Comparison of ENCODE assay signal across 8 mouse cellular contexts in the genomic region with DNA sequence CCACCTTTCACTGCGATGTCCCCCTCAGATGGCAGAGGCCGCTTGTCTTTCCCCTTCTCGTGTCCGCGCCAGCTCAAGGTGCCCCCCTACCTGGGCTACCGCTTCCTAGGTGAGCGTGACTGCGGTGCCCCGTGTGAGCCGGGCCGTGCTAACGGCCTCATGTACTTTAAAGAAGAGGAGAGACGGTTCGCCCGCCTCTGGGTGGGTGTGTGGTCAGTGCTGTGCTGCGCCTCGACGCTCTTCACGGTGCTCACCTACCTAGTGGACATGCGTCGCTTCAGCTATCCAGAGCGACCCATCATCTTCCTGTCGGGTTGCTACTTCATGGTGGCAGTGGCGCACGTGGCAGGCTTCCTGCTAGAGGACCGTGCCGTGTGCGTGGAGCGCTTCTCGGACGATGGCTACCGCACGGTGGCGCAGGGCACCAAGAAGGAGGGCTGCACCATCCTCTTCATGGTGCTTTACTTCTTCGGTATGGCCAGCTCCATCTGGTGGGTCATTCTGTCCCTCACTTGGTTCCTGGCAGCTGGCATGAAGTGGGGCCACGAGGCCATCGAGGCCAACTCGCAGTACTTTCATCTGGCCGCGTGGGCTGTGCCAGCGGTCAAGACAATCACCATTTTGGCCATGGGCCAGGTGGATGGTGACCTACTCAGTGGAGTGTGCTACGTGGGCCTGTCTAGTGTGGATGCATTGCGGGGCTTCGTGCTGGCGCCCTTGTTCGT. TPM values are rescaled to one million over a fixed set of nuclear protein-coding genes. Genes with fewer than 3 reads are reported as not detected.
DNase-seq lines count a peak whose midpoint lies in the region; ATAC-seq lines count a peak whose summit lies in the region.

No protein-coding gene starts in this region.

- intact Hi-C loops in heart, postnatal 10 days (cut with DNase I): loop anchor here (2.0 to 5.0 kb wide), 3 partner anchors 101 to 166 kb away; no protein-coding TSS in a partner anchor

- no peaks in the 10 kb centered on the region for H3K9me3 ChIP-seq in forebrain, embryonic 11.5 days (ENCODE audit: control insufficient read depth, low read length)
- no peaks in the 10 kb centered on the region for H3K9me3 ChIP-seq in lung, embryonic 15.5 days

- H3K36me3 ChIP-seq in forebrain, embryonic 11.5 days (ENCODE audit: control insufficient read depth, insufficient read depth, low read length): no peaks in the 10 kb centered on the region
- peaks cover 4% of the 10 kb centered on the region; the same call in 1 of the 2 replicates for H3K36me3 ChIP-seq in lung, embryonic 15.5 days

- peak; percentile 26 for DNase-seq in 3134 (ENCODE audit: extremely low read depth, insufficient read length, low spot score)
- peak; percentile 27 to 36 for DNase-seq in adrenal gland, postnatal 4 days (ENCODE audit: low spot score in 2 of 2)
- peak; percentile 90 for DNase-seq in forebrain, embryonic 11.5 days (ENCODE audit: low spot score)
- DNase-seq in heart, postnatal 10 days: peak; percentile 73 to 75
- peak; percentile 47 to 72 for DNase-seq in layer of hippocampus, adult 18-20 months (ENCODE audit: low spot score in 2 of 2)
- DNase-seq in ovary, adult 18-20 months (ENCODE audit: low spot score): peak; percentile 23
- DNase-seq in thymus, postnatal 14 days: peak; percentile 62

- peak overlapping the region; percentile 99 for H3K4me2 ChIP-seq in forebrain, embryonic 11.5 days (ENCODE audit: low read depth, low read length, severe bottlenecking)
- peak overlapping the region; percentile 84 for H3K4me2 ChIP-seq in lung, embryonic 15.5 days

- under 1% methylated on average over 46 of the region's 46 CpGs for WGBS in forebrain, embryonic 11.5 days
- 1% methylated on average over 46 of the region's 46 CpGs for WGBS in lung, embryonic 15.5 days

- H3K27me3 ChIP-seq in forebrain, embryonic 11.5 days (ENCODE audit: control insufficient read depth, insufficient read depth, low read length): peaks cover 17% of the 10 kb centered on the region
- no peaks in the 10 kb centered on the region for H3K27me3 ChIP-seq in lung, embryonic 15.5 days

- peak overlapping the region; percentile 62 for H3K4me3 ChIP-seq in forebrain, embryonic 11.5 days (ENCODE audit: low read depth, low read length)
- peak overlapping the region; percentile 84 for H3K4me3 ChIP-seq in lung, embryonic 15.5 days

- H3K9ac ChIP-seq in forebrain, embryonic 11.5 days (ENCODE audit: low read length): peak overlapping the region; percentile 75
- H3K9ac ChIP-seq in lung, embryonic 15.5 days: peak overlapping the region; percentile 91

- peak; percentile 49 for ATAC-seq in forebrain, embryonic 11.5 days (replicated peaks; ENCODE audit: low FRiP score)
- ATAC-seq in lung, embryonic 15.5 days (ENCODE audit: borderline replicate concordance, extremely low read depth, low FRiP score, low TSS enrichment): peak; percentile 40

- H3K27ac ChIP-seq in forebrain, embryonic 11.5 days (ENCODE audit: low read depth, low read length): no peak overlapping the region
- peak overlapping the region; percentile 99 for H3K27ac ChIP-seq in lung, embryonic 15.5 days

- peaks cover 30% of the 10 kb centered on the region for H3K4me1 ChIP-seq in forebrain, embryonic 11.5 days (replicated peaks; ENCODE audit: control insufficient read depth, insufficient read depth, low read length)
- H3K4me1 ChIP-seq in lung, embryonic 15.5 days: peaks cover 53% of the 10 kb centered on the region

RNA-seq across cellular contexts. Expression of a gene that starts 1.5 kb away (rescaled TPM):
- 10 to 100 TPM; 23.6 to 28.7 TPM for total RNA-seq in adrenal gland, postnatal 4 days (2021)
- polyA plus RNA-seq in forebrain, embryonic 11.5 days (2014; fragmentation: Nextera tagmentation; extraction: Ambion mirVana): 12.7 and 15.4 TPM in 2 replicates
- 1 to 10 TPM; 6.4 to 6.7 TPM for total RNA-seq in heart, postnatal 10 days (2021)
- total RNA-seq in layer of hippocampus, adult 18-20 months (2021): 1 to 10 TPM; 8.4 to 9.0 TPM
- 15.4 and 15.8 TPM in 2 replicates for polyA plus RNA-seq in lung, embryonic 15.5 days (2015; fragmentation: Nextera tagmentation; extraction: Ambion mirVana)

RNA-seq across cellular contexts. Expression of a gene that starts 32.4 kb away (rescaled TPM):
- 10 to 100 TPM; 31.3 to 33.2 TPM for total RNA-seq in adrenal gland, postnatal 4 days (2021)
- 0.85 and 0.99 TPM in 2 replicates for polyA plus RNA-seq in forebrain, embryonic 11.5 days (2014; fragmentation: Nextera tagmentation; extraction: Ambion mirVana)
- under 1 TPM; 0.35 to 0.45 TPM for total RNA-seq in heart, postnatal 10 days (2021)
- 10 to 100 TPM; 14.8 to 15.1 TPM for total RNA-seq in layer of hippocampus, adult 18-20 months (2021)
- 0.76 and 0.86 TPM in 2 replicates for polyA plus RNA-seq in lung, embryonic 15.5 days (2015; fragmentation: Nextera tagmentation; extraction: Ambion mirVana)

Comparison
In these comparisons a context has a peak if more than half of its experiments do, and no peak if none do; other contexts are left out.
1. DNase-seq: peak in every context shown above with its lines; median percentile 90 in forebrain, embryonic 11.5 days; 74 in heart, postnatal 10 days; 62 in thymus, postnatal 14 days; 60 in layer of hippocampus, adult 18-20 months; 32 in adrenal gland, postnatal 4 days; 26 in 3134; 23 in ovary, adult 18-20 months.
2. RNA of a gene that starts 32.4 kb away (total RNA-seq): 31.3 to 33.2 TPM in adrenal gland, postnatal 4 days and 14.8 to 15.1 TPM in layer of hippocampus, adult 18-20 months; 0.35 to 0.45 TPM in heart, postnatal 10 days; every median in the first group is over 10 times any median in the second.